Mouse (Mus musculus) cerebellum, postnatal 14 days (tissue): ENCODE results near the gene Prmt8.

Source experiments
- DNase-seq, 2 experiments: peaks; one replicate each; pipeline ENCODE4 v3.0.0; 2021; ENCODE audit warnings: mixed read lengths in 2 of 2

Prmt8 gene

DNA sequence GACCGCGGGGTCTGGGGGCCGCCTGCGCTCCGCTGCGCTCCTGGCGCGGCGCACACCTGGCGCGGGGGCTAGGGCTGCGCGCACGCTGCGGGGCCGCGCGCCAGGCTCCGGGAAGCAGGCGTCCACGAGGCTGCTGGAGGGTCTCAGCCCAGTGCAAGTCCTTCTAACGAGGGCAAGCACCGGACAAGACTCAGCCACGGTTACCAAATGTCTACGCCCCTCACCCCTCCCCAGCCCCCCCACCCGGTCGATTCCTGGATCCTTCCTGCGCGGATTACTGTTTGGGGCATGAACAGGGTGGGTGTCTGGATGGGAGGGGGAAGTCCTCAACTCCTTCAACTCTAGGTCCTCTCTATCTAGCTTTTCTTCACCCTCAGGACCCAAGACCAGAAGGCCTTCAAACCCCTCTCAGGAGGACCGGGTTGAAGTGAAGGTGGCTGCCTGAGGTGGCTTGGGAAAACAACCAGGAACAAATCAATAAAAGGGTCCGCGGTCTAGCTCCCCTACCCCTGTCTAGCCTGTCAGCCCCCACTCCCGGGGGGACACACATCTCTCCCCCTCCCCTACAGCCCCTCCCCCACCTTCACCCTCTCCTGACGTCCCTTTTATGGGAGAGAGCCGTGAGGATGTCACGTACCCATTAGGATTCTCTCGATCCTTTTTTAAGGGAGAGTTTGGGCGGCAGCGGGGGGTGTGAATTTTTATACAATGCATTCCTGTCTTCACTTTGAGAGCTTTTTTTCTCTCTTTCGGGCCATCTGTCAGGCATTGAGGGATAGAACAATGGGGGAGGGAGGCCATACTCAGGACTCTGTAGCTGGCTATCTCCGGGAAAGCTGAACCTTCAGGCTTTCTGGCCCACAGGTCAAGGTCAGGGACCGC is at the start of gene Prmt8:
Gene Prmt8, minus strand, starts transcription at position 198 of the 882 bp plus-strand sequence.
- DNase-seq, result peak; percentile 28 to 38

DNA sequence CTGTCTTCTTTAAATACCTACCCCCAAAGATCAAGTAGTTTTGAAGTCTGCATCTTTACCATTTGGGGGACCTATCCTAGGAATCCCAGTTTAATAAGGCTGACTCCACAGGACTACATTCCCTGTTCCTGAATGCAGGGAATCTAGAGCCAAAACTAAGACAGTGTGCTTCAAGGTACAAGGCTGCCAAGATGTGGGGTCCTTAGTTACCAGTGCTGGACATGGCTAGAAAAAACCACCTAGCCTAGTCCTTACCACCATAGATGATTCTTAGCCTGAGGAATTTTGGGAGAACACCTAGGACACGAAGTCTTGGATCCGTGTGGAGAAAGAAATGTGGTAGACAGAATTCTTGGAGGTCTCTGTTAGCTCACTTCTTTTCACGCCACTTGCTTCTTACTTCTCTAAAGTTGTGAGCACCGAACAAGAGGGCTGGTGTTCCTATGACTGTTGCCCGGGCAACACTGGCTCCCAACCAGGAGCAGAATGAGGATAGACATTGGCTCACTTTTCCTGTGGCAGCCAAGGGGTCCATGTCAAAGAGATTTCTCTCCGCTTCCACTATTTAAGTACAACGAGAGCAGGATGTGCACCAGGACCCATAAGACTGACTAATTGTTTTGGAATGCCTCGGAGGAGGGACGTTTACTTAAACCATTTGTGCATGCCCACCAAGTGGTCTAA is 33.9 kb upstream of the Prmt8 start:
- DNase-seq, result peak; percentile 23 to 30

DNA sequence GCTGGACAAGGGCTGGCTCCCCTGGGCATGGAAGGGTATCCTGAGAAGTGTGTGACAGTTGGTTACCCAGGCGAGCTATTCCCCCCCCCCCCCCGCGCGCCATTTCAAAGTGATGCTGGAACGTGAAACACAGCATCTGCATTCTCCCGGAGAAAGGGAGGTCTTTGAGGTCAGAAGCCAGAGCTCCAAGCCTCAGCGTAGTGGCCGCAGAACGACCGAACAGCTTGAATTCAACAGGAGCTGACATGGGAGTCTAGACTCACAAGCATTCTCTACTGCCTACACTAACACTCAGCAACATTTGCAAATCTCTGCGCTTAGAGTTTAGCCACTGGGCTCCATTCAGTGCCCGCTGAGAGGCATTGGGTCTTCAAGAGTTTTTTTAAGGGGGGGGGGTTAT is 32.9 kb upstream of the Prmt8 start:
- no peak for DNase-seq

DNA sequence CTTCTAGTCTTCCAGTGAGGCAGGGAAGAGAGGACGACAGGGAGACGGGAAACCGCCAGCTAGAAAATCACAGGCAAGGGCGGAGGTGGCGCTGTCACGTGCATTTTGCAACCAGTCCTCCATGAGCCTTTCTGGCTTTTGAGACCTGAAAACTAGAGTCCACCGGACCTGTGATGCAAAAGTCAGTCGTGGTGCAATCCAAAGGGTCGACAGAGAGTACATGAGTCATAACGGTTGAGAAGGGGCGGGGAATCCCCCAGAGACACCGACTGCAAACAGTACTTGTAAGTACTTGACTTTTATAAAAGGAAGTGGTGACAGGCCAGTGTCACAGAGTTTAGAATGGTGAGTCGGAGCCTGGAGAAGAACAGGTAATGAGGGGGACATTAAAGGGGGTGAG is 20.8 kb upstream of the Prmt8 start:
- DNase-seq, result no peak

DNA sequence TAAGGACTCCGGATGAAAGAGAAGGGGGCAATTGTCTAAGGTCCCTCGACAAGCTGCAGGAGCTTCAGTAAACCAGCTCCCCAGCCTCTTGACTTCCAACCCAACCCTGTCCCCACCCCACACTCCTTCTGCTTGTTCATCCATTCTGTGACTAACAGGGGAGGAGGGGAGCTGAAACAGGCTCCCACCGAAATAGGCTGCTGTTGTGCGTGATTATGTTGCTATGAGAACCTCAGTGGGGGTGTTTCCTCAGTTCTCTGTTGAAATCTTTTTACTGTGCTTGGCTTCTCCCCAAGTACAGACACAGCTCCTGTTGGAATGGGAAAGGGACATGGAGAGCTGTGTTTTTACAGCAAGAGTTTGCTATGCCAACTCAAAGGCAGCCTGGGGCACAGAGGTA is 1.5 kb upstream of the Prmt8 start:
- no peak for DNase-seq

DNA sequence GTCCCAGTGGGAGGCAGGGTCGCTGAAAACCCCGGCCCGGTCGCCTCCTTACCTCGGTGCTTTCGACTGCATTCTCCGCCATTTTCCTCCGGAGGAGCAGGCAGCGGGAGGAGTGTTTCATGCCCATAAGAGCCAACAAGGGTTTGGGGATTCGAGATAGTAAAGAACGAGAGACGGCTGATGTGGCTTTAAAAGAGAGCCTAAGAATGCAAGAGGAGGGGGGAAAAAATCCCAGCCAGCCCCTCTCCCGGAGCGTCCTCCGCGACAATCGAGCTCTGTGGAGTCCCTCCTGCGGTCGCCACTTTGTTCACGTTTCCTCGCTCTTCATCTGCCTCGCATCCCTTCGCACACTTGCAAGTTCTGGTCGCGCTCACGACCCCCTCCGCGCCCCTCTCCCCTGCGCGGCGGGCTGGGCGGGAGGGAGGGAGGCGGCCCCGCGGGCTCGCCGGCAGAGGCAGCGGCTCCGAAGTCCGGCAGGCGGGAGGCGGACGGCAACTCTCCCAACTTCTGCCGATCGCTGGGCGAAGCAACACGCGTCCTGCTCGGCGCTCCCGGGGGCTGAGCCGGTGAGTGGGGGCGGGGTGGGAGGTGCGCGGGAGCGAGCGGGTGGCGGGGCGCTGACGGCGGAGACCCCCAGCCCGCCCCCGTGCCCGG is 524 bp downstream of the Prmt8 start:
- DNase-seq, result peak; percentile 57 to 61

DNA sequence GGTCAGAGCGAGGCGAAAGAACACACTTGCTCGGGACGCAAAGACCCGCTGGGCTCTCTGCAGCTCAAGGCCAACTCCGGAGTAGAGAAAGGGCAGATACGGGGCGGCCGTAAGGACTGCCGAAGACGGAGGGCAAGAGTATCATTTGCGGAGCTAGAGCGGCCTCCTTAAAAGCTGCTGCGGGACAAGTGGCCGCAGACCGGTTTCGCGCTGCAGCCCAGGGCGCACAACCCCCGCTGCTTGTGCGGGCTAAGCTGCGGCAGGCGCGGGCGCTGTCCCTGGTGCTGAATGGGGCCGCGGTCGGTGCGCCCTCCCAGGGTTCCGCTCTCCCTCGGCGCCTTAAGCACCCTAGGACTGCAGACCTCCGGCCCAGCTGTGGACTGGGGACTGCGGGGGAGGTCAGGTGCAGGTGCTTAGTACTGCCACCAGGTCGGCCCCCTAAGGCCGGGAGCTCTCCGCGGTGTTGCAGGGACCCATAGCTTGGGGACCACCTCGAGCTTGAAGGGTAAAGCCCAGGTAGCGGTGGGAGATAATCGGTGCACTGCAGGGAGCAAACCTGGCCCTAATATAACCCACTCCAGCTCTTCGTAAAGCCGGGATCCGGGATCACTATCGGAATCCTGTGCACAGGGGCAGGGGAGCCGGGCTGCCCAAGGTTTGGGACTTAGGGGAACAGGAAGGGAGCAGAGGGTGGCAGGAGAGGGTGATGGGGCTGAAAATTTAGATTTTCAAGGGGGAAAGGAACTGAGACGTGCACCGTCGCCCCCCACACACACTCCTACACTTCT is 1.4 kb downstream of the Prmt8 start:
- peak; percentile 53 to 64 for DNase-seq

DNA sequence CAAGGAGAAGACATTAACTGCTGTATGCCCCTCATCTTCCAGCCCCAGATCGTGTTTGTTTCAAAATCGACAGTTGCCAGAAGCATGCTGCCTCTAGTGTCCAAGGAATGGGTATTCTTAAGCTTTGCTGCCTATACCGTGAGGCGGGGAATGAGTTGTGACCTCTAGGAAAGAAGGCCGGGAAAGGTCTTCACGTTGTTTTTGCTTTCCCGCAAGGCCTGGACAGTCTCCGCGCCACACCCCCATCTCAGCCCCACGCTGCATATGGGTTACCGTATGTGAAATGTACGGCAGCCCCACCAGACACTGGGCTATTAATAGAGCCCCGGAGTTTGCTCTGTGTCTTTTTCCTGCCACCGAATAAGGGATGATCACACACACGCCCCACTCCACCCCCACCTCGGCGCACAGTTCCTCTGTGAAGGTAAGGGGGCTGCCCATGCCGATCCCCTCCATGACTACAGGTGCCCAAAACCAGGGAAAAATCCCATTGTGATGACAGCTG is 2.0 kb downstream of the Prmt8 start:
- DNase-seq, result no peak

DNA sequence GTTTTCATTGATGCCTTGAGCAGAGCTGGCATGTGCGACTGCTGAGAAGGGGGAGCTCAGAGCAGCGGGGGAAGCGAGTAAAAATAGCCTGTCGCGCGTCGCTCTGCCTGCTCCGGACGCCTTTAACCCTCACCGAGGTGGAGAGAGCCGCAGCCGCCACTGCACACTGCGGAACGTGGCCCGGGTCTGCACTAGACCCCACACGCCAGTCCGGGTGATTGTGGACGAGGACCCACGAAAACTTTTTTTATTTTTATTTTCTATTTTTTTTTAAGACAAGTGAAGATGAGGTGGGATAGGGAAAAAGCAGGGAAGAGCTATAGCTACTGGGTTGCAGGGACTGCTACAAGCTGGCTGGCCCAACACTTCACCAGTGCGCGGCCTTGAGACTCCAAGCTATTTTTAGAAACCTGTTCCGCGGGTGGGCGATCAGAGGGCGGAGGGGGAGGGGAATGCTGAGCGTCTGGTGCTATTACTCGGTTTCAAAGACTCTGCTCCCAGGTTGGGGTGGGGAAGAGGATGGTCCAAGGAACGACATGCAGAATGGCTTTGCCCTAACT is 2.6 kb downstream of the Prmt8 start:
- peak; percentile 82 to 83 for DNase-seq

DNA sequence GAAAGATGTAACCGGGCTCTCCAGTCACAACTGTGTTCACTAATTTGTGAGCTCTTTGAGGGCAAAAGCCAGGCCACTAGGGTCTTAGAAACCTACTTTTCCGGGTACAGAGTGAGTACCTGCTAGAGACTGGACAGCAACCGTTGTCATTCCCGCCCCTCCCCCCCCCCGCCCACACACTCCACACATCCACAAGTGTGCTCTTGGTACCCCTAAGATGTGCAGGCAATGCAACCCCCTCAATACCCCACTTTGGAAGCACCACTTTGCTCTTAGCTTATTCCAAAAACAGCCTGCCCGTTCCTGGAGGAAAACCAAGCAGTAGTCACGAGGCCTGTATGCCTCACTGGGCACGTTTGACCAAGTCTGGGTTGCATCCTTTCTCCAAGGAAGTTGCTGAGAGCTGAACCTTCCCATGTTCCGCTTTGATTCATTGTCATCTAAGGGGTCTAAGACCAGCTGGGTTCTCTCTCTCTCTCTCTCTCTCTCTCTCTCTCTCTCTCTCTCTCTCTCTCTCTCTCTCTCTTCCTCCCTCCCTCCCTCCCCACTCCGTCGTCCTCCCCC is 3.1 kb downstream of the Prmt8 start:
- DNase-seq, result peak; percentile 61 to 62

DNA sequence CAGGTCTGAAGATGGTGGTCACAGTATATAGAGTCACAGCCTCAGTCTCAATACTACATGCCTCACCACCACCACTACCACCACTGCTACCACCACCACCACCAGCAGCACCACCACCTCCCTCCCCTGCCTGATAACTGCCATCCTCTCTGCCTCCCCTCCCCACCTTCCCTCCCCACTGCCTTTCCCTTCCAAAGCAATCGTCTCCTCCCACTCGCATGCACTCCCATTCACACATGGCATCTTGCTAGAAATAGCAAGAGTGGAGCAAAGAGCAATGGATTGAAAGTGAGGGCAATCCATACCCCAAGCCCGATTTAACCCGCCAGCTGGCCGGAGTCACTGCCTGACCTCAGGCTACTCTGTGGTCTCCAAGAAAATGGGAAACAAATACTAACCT is 3.7 kb downstream of the Prmt8 start:
- no peak for DNase-seq

DNA sequence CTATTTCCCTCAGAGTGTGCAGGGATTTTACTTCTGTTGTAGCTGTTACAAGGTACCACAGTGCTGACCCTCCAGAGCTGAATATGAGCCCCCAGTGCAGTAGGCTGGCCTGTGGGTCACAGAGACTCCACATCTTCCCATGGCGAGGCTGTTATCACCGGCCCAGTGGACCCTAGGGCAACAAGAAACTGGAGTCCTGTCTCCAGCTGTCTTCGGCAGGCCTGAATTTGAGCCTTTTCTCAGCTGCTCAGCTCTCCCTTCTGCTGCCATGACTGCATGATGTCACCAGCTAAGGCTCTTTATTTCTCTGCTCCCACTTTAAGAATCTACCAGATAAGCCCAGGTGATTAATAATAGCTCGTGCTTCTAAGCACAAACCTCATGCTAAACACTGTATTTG is 11.0 kb downstream of the Prmt8 start:
- no peak for DNase-seq

DNA sequence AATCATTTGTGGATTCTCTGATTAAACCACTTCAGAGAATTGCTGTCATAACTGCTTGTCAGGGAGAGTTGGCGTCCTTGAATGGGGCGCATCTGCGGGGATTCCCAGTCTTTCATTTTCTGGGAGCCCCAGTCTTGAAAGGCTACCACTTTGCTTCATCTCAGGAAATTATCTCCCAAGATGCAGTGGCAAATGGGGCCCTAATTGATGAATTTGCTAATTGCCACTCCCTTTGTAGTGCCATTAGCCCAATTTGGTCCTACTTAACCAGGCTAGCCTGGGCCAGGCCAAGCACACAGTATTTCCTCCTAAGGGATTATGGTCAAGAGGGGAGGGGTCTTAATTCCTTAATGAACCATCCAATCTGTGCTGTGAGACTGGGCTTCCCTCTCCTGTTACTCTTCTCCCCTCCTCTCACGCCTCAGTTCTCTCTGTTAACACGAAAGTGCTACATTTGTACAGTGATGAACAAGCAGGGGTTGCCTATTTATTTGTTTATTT is 11.6 kb downstream of the Prmt8 start:
- DNase-seq, result no peak

DNA sequence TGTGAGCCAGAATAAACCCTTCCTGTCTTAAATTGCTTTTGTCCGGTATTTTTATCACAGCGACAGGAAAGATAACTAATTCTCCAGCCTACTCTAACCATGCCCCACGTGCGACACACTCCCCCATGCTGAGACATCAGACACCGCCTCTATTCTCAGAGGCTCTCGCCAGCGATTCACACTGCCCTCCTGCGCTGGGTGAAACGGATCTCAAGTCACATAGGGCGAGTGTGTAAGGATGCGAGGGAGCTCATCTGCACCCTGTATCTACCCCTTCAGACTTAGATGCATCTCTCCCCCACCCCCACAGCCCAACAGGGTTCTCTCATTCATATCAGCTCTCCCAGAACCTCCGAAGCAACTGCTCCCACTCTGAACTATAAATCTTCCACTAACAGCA is 12.4 kb downstream of the Prmt8 start:
- no peak for DNase-seq

DNA sequence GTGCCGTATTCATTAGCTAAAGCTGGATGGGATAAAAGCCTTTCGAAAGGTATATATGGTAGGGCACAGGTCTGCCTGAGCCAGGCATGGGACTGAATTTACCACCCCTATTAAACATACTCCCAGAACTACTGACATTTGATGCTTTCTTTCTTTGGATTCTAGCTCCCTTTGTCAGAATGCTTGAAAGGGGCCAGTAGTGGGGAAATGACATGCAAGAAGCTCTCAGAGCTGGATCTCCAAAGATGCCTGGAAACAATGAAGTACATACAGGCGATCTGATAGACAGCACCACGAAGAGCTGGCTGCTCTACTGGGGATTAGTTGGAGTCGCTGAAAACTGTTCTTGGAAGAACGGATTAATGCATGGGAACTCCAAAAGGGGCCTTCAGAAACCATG is 16.0 kb downstream of the Prmt8 start:
- no peak for DNase-seq

DNA sequence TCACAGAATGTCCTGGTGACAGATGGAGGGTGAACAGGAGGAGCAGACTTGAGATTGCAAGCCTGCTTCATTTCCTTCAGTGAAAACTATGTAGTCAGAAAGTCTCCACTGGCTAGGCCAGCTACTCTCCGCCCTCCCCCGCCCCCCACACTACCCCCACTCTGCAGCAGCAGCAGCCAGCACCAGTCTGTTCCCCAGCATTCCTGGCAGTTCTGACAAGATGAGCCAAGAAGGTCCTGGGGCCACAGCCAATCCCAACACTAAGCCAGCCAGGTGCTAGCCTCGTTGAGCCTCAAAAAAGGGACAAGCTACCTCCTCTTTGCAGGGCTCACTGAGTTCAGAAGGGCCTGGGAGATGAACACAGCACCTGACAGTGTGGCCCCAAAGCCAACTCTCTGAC is 16.6 kb downstream of the Prmt8 start:
- no peak for DNase-seq

DNA sequence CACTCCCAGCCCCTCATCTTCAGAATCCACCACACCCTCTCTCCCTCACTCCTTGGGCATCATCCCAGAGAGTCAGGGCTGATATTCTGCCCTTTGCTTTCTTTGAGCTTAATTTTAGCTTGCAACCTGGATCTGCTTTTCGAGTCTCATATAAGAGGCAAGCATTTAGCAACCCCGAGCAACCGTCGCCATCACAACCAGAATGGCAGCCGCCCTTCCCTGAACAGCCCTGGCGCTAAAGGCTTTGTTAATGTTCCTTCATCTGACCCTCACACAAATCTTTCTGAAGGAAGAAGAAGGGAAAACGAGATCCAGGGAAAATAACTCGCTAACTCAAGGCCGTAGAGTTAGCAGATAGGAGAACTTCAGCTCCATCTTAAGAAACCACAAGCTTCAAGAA is 17.8 kb downstream of the Prmt8 start:
- no peak for DNase-seq

DNA sequence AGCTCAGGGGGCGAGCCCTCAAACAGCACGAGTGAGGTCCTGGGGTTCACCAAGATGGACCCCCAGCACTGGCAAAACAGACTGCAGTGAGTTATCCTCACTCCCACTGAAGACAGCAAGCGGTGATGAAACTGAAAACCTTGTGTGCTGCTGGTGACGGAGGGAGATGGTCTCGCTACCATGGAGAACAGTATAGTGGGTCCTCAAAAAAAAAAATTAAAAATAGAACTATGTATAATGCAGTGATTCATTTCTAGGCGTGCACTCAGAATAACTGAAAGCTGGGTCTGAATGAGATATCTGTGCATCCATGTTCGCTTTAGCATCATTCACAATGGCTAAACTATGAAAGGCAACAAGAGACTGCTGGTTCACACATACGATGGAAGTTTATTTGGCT is 20.5 kb downstream of the Prmt8 start:
- no peak for DNase-seq

DNA sequence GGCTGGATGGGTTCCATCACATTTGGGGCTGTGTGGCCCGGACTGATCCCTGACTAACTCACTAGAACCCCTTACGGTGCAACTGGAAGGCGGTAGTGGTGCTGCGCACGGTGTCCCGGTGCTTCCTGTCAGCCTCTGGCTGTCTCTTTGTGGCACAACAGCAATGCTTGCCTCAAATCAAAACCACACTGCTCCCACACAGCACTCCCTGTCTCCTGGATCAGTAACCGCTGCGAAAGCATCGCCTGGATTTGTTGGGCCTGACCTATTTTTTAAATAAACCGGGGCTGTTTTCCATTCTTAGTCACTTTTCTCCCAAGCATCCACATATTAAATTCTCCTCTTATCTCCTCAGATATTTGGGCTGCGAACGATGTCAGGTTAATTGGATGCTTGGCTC is 27.0 kb downstream of the Prmt8 start:
- no peak for DNase-seq

DNA sequence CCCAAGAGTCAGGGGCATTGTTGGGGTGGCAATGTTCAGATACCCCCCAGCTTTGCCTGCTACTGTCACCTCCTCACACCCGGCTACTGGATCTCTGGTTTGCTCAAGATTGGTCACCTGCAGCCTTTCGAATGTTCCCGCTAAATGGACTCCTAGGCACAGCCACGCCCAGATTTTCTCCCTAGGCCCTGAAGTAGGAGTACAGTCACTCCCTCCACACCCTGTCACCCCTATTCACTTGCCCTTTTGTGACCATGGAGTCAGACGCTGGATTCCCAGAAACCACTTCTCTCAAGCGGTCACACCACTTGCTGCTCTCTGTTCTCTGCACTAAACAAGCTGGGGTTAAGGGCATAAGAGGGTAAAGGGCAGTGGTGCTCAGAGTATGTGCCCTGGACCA is 28.1 kb downstream of the Prmt8 start:
- no peak for DNase-seq

DNA sequence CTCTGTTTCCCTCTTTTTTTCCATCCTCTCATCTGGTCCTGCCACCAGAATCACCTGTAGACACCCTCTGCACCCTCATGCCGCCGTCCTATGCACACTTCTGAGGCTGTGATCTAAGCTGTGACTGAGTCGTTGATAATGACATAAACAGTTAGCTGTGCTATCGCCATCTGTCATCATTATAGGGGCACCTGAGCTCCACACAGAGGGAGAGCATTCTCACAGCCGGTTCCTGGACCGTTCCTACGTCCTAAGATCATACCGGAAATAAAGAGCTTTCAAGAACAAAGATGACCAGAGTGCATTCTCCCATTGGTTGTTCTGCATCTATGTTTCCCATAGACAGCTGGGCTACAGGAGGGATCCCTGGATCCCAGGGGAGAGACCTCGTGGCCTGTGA is 28.6 kb downstream of the Prmt8 start:
- DNase-seq, result peak; percentile 37 to 54

DNA sequence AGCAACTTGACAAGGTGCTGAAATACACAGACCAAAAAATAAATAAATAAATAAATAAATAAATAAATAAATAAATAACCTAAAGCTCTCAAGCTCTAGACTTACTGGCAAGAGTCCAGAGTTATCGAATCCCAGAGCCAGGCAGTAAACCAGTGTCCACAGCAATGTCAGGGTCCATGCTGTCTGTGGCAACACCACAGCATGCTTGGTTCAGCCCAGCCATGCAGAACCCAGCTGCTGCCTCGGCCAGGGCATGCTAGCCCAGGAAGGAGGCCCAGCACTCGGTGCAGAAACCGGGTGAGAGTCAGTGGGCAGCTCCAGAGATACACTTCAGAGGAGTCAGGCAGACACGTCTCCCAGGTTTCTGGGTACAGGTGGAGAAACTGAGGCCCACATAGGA is 29.4 kb downstream of the Prmt8 start:
- DNase-seq, result peak; percentile 32 to 38
